Mouse (Mus musculus): ENCODE data around the gene Hpd. TPM values are rescaled to one million over a fixed set of nuclear protein-coding genes. Genes with fewer than 3 reads are reported as not detected.

Hpd gene
- total and polyA plus RNA-seq, 3 experiments, result 0.20 TPM; not detected in 2

DNA sequence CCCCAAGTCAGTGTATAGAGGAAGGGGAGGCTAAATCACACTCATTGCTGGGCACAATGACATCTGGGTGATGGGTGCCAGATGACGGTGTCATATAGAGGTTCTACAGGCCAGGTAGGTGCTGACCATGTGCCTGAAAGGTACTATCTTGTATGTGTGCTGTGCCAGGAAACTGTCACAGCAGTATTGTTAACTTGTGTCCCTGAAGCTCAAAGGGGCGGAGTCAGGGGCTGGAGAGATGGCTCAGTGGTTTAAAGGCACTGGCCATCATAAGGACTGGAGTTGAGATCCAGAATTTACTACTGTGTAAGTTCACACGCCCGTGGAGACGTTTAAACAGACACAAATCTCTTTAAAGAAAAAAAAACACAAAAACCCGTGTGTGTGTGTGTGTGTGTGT, 46.8 kb upstream of the Hpd start:
- Histone ChIP-seq H3K4me1 (ENCODE audit: control insufficient read depth in 1 of 2, insufficient read depth in 2 of 2) (peaks cover 0 to 22% of the 10 kb centered on the region in 2 experiments; a peak in 3 of 4 replicates), H3K79me2 (replicated peaks; ENCODE audit: control insufficient read depth, extremely low read depth, insufficient read depth, poor library complexity, severe bottlenecking) (peaks cover 14% of the 10 kb centered on the region; the same call in 1 of the 2 replicates), H3K9ac (ENCODE audit: insufficient read depth, low read depth) (peak overlapping the region; percentile 78; the same call in 1 of the 2 replicates), H3K36me3 (replicated peaks in 1 of 2; ENCODE audit: control insufficient read depth in 1 of 2, insufficient read depth in 1 of 2, low read length in 1 of 2) (peaks cover 0 to 30% of the 10 kb centered on the region in 2 experiments), H3K27me3 (replicated peaks) (no peaks in the 10 kb centered on the region), H3K9me3 (replicated peaks; ENCODE audit: low read length) (no peaks in the 10 kb centered on the region), H3K4me2 (ENCODE audit: insufficient read depth, low read depth, poor library complexity, severe bottlenecking) (0 out of 2 replicates have a peak overlapping the region, but pooled peaks have one; percentile 83), H3K4me3 (replicated peaks in 1 of 3; ENCODE audit: low read depth in 2 of 3, low read length in 2 of 3, poor library complexity in 1 of 3) (peak overlapping the region in 1 of 3 experiments; percentile 9), H3K27ac (ENCODE audit: insufficient read depth, low read depth) (no peak overlapping the region)
- DNase-seq (ENCODE audit: extremely low read depth), result peak; percentile 48
- dilution Hi-C loops (cut with MboI; ENCODE audit: extremely low pct_ligation_motif_present, extremely low pct_unique_long_range_greater_than_20kb, low sequenced_read_pairs), result no loop called here
- in situ Hi-C loops (cut with MboI; ENCODE audit: low pct_ligation_motif_present, low pct_unique_long_range_greater_than_20kb, low sequenced_read_pairs), result loop anchor here (5.0 kb wide), 1 partner anchor 37 kb away; no protein-coding TSS in a partner anchor
- no peak for TF ChIP-seq TBP (conservative IDR thresholded peaks at IDR 0.05; ENCODE audit: low read depth, low read length)
- TF ChIP-seq MAFK (IDR thresholded peaks at IDR 0.05; ENCODE audit: insufficient replicate concordance, low read length), result no peak
- TF ChIP-seq CHD2 (IDR thresholded peaks at IDR 0.05; ENCODE audit: low read length), result no peak
- no peak for TF ChIP-seq POLR2A (IDR thresholded peaks at IDR 0.05; ENCODE audit: low read depth, low read length)
- no peak for TF ChIP-seq MXI1 (IDR thresholded peaks at IDR 0.05; ENCODE audit: low read depth, low read length)
- no peak for TF ChIP-seq MEF2A (IDR thresholded peaks at IDR 0.05; ENCODE audit: borderline replicate concordance, low read depth, low read length)
- no peak for TF ChIP-seq PAX5 (IDR thresholded peaks at IDR 0.05; ENCODE audit: low read length)
- TF ChIP-seq ZNF384 (IDR thresholded peaks at IDR 0.05; ENCODE audit: low read depth, low read length), result no peak
- no peak for TF ChIP-seq RAD21 (IDR thresholded peaks at IDR 0.05; ENCODE audit: low read depth, low read length)
- no peak for TF ChIP-seq GABPA (IDR thresholded peaks at IDR 0.05; ENCODE audit: insufficient replicate concordance, low read depth, low read length)
- TF ChIP-seq USF1 (IDR thresholded peaks at IDR 0.05; ENCODE audit: low read depth, low read length), result no peak
- no peak for TF ChIP-seq CTCF (conservative IDR thresholded peaks at IDR 0.05 in 1 of 2, IDR thresholded peaks at IDR 0.05 in 1 of 2; ENCODE audit: low read depth in 2 of 2, low read length in 2 of 2)
- TF ChIP-seq JUND (conservative IDR thresholded peaks at IDR 0.05; ENCODE audit: low read depth, low read length), result no peak

DNA sequence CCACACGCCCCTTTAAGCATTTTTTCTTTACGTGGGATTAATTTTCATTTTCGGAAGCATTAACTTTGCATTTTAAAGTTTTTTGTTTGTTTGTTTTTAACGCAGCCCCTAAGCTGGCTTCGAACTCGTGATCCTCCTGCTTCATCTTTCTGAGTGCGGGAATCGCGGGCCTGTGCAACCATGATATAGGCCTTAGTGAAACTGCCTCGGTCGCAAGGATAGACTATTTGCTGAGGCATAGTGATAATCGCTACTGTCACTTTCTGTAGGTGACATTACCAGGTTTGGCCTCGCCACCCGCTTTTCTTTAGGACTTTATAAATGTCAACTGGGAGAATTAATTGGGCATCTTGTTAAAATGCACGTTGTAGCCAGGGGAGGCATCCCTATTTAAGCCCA, 46.0 kb upstream of the Hpd start:
- dilution Hi-C loops (cut with MboI; ENCODE audit: extremely low pct_ligation_motif_present, extremely low pct_unique_long_range_greater_than_20kb, low sequenced_read_pairs) (no loop called here), in situ Hi-C loops (cut with MboI; ENCODE audit: low pct_ligation_motif_present, low pct_unique_long_range_greater_than_20kb, low sequenced_read_pairs) (loop anchor here (5.0 kb wide), 1 partner anchor 36 kb away; no protein-coding TSS in a partner anchor)
- peak overlapping the region; percentile 78 for H3K9ac ChIP-seq (ENCODE audit: insufficient read depth, low read depth)
- peak overlapping the region; percentile 69 to 95 (median 87) for H3K4me3 ChIP-seq (replicated peaks in 1 of 3; ENCODE audit: low read depth in 2 of 3, low read length in 2 of 3, poor library complexity in 1 of 3)
- TF ChIP-seq MEF2A (IDR thresholded peaks at IDR 0.05; ENCODE audit: borderline replicate concordance, low read depth, low read length) (no peak), NRF1 (IDR thresholded peaks at IDR 0.05; ENCODE audit: low read depth, low read length) (no peak), TCF12 (IDR thresholded peaks at IDR 0.05; ENCODE audit: low read depth, low read length) (no peak), MAZ (IDR thresholded peaks at IDR 0.05; ENCODE audit: low read depth, low read length) (no peak), ZC3H11A (IDR thresholded peaks at IDR 0.05; ENCODE audit: low read depth, low read length) (no peak), USF2 (conservative IDR thresholded peaks at IDR 0.05; ENCODE audit: low read depth, low read length) (no peak), KAT2A (IDR thresholded peaks at IDR 0.05; ENCODE audit: insufficient replicate concordance, low read length) (no peak), USF1 (IDR thresholded peaks at IDR 0.05; ENCODE audit: low read depth, low read length) (no peak), EP300 (IDR thresholded peaks at IDR 0.05; ENCODE audit: low read length) (no peak), ELF1 (IDR thresholded peaks at IDR 0.05; ENCODE audit: low read depth, low read length) (no peak), JUND (conservative IDR thresholded peaks at IDR 0.05; ENCODE audit: low read depth, low read length) (no peak), TBP (conservative IDR thresholded peaks at IDR 0.05; ENCODE audit: low read depth, low read length) (no peak), JUN (IDR thresholded peaks at IDR 0.05; ENCODE audit: insufficient read depth, low read depth, low read length) (no peak), SIN3A (IDR thresholded peaks at IDR 0.05; ENCODE audit: low read length) (no peak), RCOR1 (conservative IDR thresholded peaks at IDR 0.05; ENCODE audit: low read depth, low read length) (no peak), MXI1 (IDR thresholded peaks at IDR 0.05; ENCODE audit: low read depth, low read length) (no peak), ZMIZ1 (IDR thresholded peaks at IDR 0.05; ENCODE audit: low read depth, low read length) (no peak), MYC (IDR thresholded peaks at IDR 0.05; ENCODE audit: low read depth, low read length) (no peak), POLR2AphosphoS2 (IDR thresholded peaks at IDR 0.05; ENCODE audit: low read depth, low read length) (no peak), PAX5 (IDR thresholded peaks at IDR 0.05; ENCODE audit: low read length) (no peak)
- H3K4me2 ChIP-seq (ENCODE audit: insufficient read depth, low read depth, poor library complexity, severe bottlenecking), result peak overlapping the region; percentile 83; the same call in 1 of the 2 replicates
- H3K4me1 ChIP-seq (ENCODE audit: control insufficient read depth in 1 of 2, insufficient read depth in 2 of 2), result peaks cover 0 to 22% of the 10 kb centered on the region in 2 experiments; a peak in 3 of 4 replicates
- DNase-seq (ENCODE audit: extremely low read depth), result peak; percentile 24
- no peaks in the 10 kb centered on the region for H3K27me3 ChIP-seq (replicated peaks)
- H3K79me2 ChIP-seq (replicated peaks; ENCODE audit: control insufficient read depth, extremely low read depth, insufficient read depth, poor library complexity, severe bottlenecking), result peaks cover 12% of the 10 kb centered on the region; the same call in 1 of the 2 replicates
- no peaks in the 10 kb centered on the region for H3K9me3 ChIP-seq (replicated peaks; ENCODE audit: low read length)
- H3K36me3 ChIP-seq (replicated peaks in 1 of 2; ENCODE audit: control insufficient read depth in 1 of 2, insufficient read depth in 1 of 2, low read length in 1 of 2), result peaks cover 0 to 23% of the 10 kb centered on the region in 2 experiments
- no peak overlapping the region for H3K27ac ChIP-seq (ENCODE audit: insufficient read depth, low read depth)

Measured in CH12.LX (cell line).